Mouse (Mus musculus): ENCODE results near the gene Adcy6.

- TF ChIP-seq CTCF (IDR thresholded peaks at IDR 0.05; ENCODE audit: borderline replicate concordance, insufficient read depth, low read length) (no peak), POLR2A (IDR thresholded peaks at IDR 0.05; ENCODE audit: low read depth, low read length) (no peak)
Observed at GRCm38 (mm10) chr15:98640157-98640556, 30.3 kb upstream of the Adcy6 start.
